Mouse (Mus musculus): ENCODE results near the gene Fermt3.

Fermt3 gene

DNA sequence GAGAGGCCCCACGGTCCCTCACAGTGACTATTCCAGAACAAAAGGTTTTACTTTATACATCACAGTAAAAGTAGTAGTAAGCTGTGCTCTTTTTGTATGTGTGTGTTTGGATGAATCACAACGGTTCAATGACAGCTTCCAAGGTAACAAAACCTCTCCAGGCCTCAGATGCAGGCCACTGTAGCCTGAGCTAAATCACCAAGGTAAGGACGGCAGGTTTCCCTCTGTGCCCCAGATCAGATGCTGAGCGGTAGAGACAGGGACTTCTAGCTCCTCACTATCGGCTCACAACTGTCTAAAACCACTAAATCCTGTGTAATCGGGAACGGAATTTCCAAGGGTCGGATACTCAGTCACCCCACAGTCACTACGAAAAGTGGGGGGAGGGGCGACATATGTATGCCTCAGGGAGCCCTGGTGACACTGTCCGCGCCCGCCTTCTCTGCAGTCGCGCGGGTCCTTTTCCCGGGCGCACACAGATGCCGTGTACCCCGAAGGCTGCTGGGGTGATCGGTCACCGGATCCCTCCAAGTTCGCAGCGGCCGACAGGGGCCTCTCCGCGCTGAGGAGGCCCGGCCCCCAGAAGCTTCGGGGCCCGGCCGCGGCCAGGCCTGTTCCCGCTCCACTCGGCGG lies 19.9 kb upstream of the Fermt3 start:
- peak; percentile 69 for DNase-seq (ENCODE audit: low read depth, low spot score)

DNA sequence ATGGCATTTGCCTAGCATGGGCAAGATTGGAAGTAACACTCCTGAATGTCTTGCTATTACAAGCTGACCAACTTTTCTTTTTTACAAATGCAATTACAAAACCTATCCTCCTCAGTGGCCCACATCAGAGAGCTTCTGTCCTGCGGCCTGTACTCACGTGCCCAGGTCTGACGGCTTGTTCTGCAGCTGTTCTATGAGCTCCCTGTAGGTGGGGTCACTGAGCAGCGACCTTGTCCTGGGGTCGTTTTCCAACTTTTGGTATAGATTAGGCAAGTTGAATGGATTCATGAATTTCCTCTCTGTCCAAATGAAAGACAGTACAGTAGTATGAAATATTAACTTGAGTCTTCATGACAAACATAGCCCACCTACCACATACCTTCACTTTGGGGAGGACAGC lies 14.7 kb upstream of the Fermt3 start:
- DNase-seq (ENCODE audit: low read depth, low spot score), result no peak

DNA sequence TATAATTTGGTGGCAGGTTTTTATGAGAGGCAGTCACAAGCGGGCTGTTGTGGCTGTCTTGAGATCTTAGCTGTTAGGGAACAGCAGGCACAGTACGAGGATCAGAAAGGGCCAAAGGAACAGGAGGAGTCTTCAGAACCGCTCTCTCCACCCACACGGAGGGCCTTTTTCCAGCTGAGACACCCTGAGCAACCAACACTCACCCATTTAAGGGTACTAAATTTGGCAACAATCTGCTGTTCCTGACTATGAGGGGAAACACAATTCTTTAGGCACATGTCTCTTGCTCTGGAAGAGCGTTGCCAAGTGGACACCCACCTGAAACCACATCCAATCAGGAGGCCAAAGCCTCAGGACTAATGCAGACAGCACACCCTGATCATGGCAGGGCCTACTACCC lies 10.3 kb upstream of the Fermt3 start:
- no peak for DNase-seq (ENCODE audit: low read depth, low spot score)

DNA sequence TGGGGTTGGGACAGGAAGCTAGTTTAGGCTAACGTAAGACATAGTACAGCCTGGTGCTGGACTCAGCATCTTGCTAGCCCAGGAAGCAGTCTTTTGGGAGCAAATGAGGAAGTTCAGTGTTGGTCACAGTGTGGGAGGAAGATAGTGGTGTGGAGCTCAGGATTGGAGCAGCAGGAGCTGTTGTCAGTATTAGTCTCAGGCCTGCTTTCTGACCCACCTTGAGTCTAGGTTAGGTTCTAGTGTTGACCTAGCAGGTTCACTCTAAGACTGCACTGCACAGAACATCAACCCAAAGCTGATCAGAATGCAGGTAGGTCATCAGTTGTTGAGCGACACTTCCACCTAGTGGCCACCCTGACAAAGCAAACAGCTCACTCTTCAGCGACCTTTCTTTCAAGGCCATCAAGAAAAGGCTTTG lies 964 bp upstream of the Fermt3 start:
- DNase-seq (ENCODE audit: low read depth, low spot score), result peak; percentile 35

DNA sequence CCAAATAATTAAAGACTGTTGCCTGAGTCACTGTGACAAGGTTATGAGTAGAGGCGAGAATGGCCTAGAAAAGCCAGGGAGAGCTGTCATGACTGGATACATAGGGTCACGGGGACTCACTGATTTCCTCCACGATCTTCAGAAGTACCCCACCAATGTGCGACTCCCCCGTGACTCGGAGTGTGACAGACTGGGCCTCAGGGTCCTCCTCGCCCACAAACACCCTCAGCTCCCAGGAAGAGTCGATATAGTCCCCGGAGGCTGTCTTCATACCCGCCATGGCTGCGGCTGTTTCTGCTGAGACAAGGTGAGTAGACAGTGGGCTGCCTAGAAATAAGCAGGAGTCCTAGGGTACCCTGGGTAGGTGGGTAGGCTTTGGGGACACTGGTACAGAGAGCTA lies 723 bp downstream of the Fermt3 start:
- no peak for DNase-seq (ENCODE audit: low read depth, low spot score)

DNA sequence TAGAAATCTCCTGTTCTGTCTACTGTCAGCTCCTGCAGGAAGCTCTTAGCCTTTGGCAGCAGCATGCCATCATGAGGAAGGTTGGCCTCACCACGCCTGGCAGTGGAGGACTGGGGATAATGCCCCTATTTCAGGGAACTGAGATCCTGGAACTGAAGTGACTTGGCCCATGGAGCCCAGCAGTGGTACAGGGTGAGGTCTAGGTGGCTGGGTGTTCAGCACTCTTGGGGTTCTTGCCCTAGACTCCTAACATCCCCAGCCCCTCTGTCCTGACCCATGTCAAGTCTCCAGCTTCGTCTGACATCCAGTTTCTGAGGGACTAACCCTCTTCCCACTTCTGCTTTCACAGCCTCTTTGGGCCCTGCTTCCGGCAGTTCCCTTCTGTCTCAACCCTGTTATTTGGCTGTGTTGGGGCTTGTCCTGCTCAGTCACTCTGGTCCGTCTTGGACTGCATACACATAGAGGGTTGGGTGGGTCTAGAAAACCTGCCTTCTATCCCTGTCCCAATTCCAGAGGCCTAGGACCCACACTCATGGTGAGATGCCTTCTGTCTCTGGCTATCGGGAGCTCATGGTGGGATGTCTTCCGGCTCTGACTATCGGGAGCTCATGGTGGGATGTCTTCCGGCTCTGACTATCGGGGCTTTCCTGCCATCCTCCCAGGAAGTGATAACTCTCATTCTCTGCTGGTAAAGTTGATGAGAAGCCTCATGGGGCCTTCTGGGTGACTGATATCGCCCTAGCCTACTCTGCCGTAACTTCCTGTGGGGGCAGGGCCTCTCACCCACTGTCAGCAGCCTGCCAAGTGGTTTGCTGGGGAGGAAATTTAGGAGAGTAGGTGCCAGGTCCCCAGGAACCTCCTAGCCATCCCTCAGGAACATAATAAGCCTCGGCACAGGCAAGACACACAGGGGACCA lies 1.5 kb downstream of the Fermt3 start:
- no peak for DNase-seq (ENCODE audit: low read depth, low spot score)

DNA sequence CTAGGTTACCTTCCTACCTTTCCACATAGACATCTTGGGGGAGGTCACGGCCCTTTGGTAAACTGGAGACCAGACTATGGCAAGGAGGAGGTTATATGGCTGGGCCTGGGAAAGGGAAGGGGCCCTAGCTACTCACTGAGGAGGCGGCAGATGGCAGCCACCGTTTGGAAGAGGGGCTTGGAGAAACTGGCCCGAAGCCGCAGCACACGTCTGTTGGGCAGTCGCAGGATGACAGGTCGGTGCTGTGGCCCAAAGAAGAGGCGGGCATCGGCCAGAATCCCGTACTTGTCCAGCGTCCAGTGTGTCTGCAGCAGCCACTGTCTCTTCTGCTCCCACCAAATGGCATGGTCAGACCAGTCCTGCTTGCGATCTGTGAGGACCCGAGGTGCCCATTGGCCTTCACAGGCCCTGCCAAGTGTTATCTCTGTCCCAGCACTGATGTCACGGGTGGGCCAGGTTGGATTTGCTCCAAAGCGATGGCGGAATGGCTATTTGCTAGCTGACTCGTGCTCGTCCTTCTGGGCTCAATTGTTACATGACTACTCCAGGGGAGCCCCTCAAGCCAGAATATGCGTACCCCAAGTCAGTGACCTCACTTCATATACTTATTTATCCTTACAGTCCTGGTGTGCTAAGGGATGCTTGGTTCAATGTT lies 4.7 kb downstream of the Fermt3 start:
- DNase-seq (ENCODE audit: low read depth, low spot score), result no peak

DNA sequence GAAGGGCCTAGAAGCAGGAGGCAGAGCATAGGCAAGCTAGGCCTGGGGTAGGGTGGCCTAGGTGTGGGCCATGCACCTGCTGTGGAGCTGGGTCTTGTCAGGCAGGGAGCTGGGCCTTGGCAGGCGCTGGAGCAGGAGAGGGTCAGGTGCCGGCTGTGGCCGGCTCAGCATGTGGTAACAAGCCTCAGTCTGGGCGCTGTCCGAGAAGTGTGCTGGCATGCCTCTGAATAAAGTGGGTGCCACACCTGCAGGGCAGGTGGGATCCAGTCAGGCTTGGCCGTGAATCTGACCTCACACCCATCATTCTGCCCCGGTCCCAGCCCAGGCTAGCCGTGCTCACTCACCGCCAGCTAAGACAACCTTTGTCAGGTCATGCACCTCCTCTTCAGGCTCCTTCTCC lies 5.3 kb downstream of the Fermt3 start:
- no peak for DNase-seq (ENCODE audit: low read depth, low spot score)

DNA sequence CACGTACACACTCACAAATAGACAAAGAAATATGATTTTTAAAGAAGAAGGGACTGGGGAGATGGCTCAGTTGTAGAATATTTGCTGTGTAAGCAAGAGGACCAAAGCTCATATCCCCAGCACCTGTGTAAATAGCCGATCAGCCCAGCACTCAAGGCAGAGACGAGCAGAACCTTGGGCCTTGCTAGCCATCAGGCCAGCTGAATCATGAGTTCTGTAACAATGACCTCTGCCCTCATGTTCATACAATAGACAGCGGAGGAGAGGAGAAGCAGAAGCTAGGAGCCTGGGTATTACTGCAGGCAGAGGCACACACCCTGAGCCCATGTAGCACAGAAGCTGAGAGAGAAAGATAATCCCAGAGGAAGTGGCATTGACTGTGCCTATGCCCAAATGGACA lies 6.8 kb downstream of the Fermt3 start:
- no peak for DNase-seq (ENCODE audit: low read depth, low spot score)

DNA sequence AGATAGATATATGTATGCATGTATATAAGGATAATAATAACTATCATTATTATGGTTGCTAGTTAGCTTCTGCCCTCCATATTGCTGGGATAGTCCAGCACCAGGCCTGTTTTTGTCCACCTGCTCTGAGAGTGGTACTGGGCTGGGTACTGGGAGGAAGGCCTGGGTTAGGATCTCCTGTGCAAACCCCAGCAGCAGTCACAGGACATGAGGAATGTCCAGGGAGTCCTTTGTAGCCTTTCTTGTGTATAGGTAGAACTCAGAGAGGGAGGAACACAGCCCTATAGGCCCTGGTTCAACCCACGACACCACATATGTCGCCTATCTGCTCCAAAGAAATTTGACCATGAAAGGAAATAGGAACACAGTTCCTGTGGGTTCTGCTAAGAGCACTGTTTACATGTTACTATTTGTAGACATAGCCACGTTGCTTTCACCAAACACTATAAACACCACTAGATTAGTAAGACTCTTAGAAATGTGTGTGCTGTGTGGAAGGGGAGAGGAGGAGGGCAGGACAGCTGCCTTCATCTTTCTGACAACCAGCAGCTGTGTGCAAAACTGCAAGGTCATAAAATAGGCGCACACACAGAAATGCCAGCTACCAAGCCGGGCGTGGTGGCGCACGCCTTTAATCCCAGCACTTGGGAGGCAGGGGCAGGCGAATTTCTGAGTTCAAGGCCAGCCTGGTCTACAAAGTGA lies 12.2 kb downstream of the Fermt3 start:
- no peak for DNase-seq (ENCODE audit: low read depth, low spot score)

DNA sequence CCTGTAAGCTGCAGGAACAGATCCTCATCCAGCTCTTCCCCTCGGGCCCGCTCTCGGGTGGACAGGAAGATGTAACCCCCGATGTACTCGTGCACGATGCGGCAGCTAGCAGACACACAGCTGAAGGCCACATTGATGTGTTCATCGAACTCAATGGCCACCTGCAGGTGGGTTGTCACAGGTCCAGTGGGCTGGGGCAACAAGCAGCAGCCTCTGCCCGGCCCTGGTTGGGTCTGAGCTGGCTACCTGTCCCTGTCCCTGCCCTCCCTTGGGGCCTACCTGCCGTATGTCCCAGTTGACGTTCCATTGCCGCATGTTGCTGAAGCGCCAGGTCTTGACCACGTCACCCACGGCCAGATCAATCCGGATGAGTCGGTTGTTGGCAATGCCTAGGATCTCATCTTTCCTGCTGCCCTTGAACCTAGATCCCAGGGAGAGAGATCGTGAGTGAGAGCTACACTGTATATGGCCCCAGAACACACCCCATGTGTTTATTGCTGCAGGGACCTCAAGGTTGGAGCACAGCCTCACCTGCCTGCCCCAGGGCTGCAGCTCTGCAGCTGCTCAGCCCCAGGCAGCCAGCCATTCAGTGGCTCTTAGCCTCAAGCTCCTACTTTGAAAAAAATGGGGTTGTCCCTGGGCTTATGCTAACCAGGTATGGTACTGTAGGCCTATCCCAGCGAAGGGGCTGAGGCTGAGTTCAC lies 19.8 kb downstream of the Fermt3 start:
- no peak for DNase-seq (ENCODE audit: low read depth, low spot score)

DNA sequence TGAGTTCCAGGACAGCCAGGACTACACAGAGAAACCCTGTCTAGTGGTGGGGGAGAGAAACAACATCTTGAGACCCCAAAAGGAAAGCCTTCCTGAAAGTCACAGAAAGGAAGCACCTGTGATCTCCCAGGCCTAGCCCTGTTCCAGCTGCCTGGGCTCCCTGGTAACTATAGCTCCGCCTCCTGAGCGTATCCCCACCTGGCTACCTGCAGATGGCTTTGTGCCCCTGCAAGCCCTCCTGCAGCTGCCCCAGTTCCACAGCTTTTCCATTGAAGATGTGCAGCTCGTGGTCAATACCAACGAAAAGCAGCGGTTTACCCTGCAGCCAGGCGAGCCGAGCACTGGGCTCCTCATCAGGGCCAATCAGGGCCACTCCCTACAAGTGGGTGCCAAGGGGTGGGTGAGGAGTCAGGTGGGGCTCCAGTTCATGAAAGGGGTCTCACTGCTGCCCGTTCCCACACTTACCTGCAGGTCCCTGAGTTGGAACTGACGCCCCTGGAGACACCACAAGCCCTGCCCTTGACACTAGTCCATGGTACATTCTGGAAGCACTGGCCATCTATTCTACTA lies 21.5 kb downstream of the Fermt3 start:
- no peak for DNase-seq (ENCODE audit: low read depth, low spot score)

DNA sequence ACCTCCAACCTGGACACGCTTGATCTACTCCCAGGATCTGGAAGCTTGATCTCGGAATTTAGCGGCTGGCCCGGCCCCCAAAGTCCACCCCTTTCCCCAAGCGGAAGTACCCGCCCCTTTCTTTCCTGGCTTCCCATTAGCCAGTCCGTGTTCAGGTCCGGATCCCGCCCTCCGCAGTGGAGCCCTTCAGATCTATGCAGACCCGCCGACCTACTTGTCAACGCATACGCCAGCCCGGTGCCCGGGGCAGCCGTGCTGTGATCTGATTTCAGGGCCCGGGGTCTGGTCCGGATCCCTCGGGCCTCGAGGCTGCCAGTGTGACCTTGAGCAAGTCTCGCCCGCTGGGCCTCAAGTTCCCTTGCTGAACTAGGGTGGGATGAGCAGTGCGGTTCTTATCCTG lies 23.3 kb downstream of the Fermt3 start, which contains the start of the genes Nudt22 and Trpt1:
Gene Nudt22 (minus strand): TSS at position 112 of the 400 bp plus-strand sequence.
Gene Trpt1 (plus strand): TSS at position 126 of the 400 bp plus-strand sequence.
- DNase-seq (ENCODE audit: low read depth, low spot score), result peak; percentile 91

DNA sequence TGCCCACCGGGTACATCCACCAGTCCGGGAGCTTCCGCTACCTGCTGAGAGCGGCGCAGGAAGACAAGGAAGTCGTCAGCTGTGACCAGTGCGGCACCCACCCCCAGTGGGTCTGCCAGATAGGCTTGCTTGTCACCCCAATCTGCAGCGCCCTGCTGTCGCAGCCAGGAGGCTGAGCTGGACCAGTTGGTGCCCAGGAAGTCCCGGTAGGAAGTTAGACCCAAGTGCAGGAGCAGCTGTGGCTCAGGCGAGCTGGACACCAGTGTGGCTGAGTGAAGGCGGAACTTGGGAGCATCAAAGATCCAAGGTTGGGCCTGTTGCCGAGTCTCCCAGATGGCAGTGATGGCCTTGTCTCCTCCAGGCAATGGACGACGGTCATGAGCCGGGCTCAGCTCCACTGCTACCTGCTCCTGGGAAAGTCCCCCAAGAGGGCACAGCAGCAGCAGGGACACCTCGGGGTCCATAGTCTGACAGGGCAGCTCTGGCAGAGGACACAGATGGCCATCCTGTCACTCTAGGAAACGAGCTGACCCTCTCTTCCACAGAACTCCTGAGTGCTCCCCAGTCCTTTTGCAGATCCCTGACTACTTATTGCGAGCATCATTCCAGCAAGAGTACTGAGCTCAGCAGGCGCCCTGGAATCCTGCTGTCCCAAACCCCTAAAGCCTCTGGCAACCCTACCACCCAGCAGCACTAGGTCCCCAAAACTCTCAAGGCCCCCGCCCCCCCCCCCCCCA lies 23.8 kb downstream of the Fermt3 start:
- no peak for DNase-seq (ENCODE audit: low read depth, low spot score)

DNA sequence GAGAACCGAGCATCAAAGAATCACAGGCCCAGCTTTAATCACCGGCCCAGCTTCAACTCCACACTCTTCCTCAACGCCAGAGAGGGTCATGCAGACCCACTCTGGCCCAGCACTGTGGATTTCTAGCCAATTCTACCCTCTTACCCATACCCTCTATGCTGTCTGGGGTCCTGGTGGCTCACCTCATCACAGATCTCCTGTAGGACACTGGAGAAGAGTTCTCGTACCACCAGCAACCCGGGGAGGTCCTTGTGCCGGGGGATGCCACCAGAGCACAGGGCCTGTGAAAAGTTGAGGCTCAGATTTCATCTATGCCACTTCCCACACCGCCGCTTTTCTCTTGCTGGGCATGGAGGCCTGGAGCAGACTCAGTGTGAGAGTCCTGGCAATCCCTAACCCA lies 24.8 kb downstream of the Fermt3 start:
- no peak for DNase-seq (ENCODE audit: low read depth, low spot score)

DNA sequence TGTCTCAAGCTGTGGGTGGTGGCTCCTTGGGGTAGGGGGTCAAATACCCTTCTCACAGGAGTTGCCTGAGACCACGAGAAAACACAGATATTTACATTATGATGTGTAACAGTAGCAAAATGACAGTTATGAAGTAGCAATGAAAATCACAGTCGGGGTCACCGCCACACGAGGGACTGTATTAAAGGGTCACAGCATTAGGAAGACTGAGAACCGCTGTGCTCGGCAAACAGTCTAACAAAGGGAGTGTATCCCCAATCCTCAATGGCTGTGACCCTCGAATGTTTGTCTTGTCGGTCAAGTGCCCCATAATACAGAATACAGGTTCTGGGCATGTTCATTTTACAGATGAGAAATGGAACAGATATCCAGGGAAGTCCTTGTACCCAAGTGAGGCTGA lies 25.3 kb downstream of the Fermt3 start:
- no peak for DNase-seq (ENCODE audit: low read depth, low spot score)

DNA sequence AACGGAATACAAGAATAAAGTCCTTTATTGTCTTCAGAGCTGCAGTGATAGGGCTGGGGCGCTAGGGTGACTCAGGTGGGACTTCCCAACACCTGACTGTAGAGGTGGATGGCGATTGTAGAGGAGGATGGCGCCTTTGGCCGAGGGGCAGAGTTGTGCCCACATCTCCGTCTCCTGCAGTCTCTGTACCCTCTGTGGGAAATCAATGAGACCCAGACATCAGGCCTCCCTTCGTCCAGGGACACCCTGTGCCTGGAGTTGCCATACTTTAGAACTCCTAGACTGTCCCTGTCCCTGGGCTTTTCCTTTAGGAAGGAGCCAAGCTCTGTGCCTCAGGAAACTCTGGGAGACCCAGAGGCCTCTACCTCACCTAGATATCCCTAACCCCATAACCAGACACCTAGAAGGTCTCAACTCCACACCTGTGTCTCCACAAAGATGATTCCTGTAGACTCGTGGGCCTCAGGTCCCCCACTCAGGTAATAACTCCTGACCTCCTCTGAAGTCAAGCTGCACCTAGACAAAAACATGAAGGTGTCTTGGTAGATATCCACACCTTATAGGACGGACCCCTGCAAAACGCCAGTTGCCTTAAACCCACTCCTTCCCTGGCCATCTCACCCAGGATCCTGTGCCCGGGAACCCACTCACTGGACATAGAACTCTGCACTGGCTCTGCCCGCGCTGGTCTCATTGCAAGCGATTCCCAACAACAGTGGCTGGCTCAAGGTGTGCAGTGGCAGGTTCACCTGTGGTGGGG lies 26.1 kb downstream of the Fermt3 start:
- DNase-seq (ENCODE audit: low read depth, low spot score), result no peak

DNA sequence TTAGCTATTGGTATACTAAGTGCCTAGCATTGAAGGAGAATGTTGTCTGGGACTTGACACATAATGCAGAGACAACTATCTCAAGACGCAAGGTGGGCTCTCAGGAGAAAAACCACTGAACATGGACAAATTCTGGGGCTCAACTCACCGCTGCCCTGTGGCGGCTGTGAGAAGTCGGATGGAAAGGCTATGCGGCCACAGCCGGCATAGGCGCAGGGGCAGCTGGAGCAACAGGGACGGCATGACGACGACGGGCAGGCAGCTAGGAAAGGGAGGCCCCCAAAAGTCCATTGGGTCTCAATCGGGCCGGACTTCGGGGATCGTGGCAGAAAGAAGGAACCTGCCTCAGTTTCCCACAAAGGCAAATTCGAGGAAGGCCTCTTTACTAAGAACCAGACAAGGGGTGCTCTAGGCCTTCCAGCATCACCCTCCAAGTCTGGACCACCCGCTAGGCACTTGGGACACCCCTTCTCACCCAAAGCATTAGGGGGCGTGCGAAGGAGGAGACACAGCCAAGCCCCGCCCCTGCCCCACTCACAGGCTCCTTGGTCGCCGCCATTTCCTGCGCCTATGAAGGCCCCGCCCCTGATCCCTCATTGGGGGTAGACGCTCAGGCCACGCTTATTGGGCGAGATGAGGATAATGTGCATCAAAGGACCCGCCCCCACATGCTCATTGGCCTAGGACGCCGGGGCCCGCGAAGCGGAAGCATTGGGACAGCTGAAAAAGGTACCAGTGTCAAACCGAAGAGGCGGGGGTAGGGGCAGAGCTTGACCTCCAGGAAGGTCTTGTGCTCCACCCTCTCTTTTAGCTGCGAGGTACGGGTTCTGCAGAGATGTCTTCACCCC lies 27.0 kb downstream of the Fermt3 start, which contains the start of gene Dnajc4:
Gene Dnajc4 (minus strand): TSS at position 562 of the 848 bp plus-strand sequence.
- DNase-seq (ENCODE audit: low read depth, low spot score), result peak; percentile 97
